Mouse (Mus musculus): ENCODE results near the gene Tfpi.

DNA sequence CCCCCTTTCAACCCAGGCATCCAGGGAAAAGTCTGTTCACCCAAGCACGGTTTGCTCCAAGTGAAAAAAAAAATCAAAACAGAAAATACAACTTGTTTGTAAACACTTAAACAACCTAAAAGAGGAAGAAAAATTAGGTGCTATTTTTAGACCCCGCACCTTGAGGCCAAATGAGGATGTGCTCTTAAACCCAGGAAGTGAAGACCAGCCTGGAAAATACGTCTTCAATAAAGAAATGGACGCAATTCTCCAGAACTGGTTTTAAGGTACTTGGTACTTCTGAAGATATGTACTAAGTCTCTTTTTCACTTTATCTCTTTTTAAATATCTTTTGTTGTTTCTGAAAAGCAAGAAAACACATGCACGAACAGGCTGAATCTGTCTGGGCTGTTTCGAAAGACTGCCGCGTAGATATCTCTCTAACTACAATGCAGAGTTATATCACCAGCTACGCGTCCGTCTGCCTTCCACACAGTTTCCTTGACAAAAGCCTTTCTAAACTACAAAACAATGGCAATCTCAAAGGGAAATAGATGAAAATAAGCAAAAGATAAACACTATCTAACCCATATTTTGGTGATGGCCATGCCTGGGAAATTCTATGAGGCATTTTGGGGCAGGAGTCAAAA lies 89.1 kb downstream of the Tfpi start:
- no peak for TF ChIP-seq CTCF (IDR thresholded peaks at IDR 0.05; ENCODE audit: control insufficient read depth, insufficient read depth, insufficient read length)
- TF ChIP-seq MYOD1 (IDR thresholded peaks at IDR 0.05; ENCODE audit: control insufficient read depth, insufficient read length, low read depth), result no peak
- TF ChIP-seq USF1 (IDR thresholded peaks at IDR 0.05; ENCODE audit: low read depth), result no peak
- no peak for TF ChIP-seq CEBPB (IDR thresholded peaks at IDR 0.05; ENCODE audit: low read depth)
- TF ChIP-seq MAX (IDR thresholded peaks at IDR 0.05), result no peak
- TF ChIP-seq MYOG (IDR thresholded peaks at IDR 0.05; ENCODE audit: control insufficient read depth, extremely low read depth, insufficient read length), result no peak
- TF ChIP-seq FOSL1 (IDR thresholded peaks at IDR 0.05; ENCODE audit: insufficient read depth, low read length, poor library complexity, severe bottlenecking), result no peak
